19 mouse cellular contexts compared by ENCODE assay signal in genomic region chr3:150050916-150051315, GRCm38 (mm10).
"Had no signal": no experiment of that assay in that cellular context is flagged by ENCODE, and none has a peak within 500 bp of the region (broad histone marks: within the 10 kb centered on the region; RNA-seq: fewer than 3 reads in every experiment).

No protein-coding gene starts in this region.

- DNase-seq: liver, embryonic 13.5 days; liver, postnatal 0 days; lung, adult 2 months; lung, postnatal 4 days; right cerebral cortex, adult 18-20 months; right cerebral cortex, postnatal 25 days; right cerebral cortex, postnatal 4 days; spleen, adult 18-20 months; thymus, adult 18-20 months; thymus, postnatal 25 days; thymus, postnatal 4 days had no signal

- ATAC-seq: liver, postnatal 0 days; lung, postnatal 0 days had no signal

- H3K36me3 ChIP-seq: liver, embryonic 13.5 days; liver, embryonic 15.5 days; lung, embryonic 15.5 days; midbrain, embryonic 10.5 days; midbrain, embryonic 12.5 days; neural tube, embryonic 13.5 days; neural tube, embryonic 15.5 days had no signal

- H3K9ac ChIP-seq: liver, embryonic 13.5 days; liver, embryonic 15.5 days; liver, postnatal 0 days; lung, embryonic 15.5 days; midbrain, embryonic 12.5 days; neural tube, embryonic 13.5 days; neural tube, embryonic 15.5 days had no signal

- H3K4me3 ChIP-seq: liver, embryonic 13.5 days; liver, embryonic 15.5 days; lung, embryonic 15.5 days; midbrain, embryonic 10.5 days; midbrain, embryonic 12.5 days; myocyte; neural tube, embryonic 13.5 days; neural tube, embryonic 15.5 days had no signal

- H3K27me3 ChIP-seq: liver, embryonic 13.5 days; liver, embryonic 15.5 days; lung, embryonic 15.5 days; midbrain, embryonic 12.5 days; neural tube, embryonic 13.5 days; neural tube, embryonic 15.5 days had no signal

- H3K9me3 ChIP-seq: liver, embryonic 13.5 days; liver, embryonic 15.5 days; lung, embryonic 15.5 days; midbrain, embryonic 10.5 days; midbrain, embryonic 12.5 days; neural tube, embryonic 13.5 days; neural tube, embryonic 15.5 days had no signal

- H3K4me2 ChIP-seq: liver, embryonic 13.5 days; liver, embryonic 15.5 days; lung, embryonic 15.5 days; midbrain, embryonic 12.5 days; neural tube, embryonic 13.5 days; neural tube, embryonic 15.5 days had no signal

- H3K27ac ChIP-seq: liver, embryonic 13.5 days; liver, embryonic 15.5 days; lung, embryonic 15.5 days; midbrain, embryonic 10.5 days; midbrain, embryonic 12.5 days; neural tube, embryonic 13.5 days; neural tube, embryonic 15.5 days had no signal

- H3K4me1 ChIP-seq: liver, embryonic 13.5 days; liver, embryonic 15.5 days; lung, embryonic 15.5 days; midbrain, embryonic 10.5 days; midbrain, embryonic 12.5 days; neural tube, embryonic 13.5 days; neural tube, embryonic 15.5 days had no signal
